Mouse (Mus musculus): ENCODE measurements at regions not wholly inside any gene's neighbourhood (a gene's known extent, or its start where the extent isn't known, plus 50 kb on each side); places are given as distances from the start of the nearest gene placed in this dataset.

GRCm38 (mm10) chr3:133874383-133874782 is 329.4 kb upstream of the Tet2 start:
- DNase-seq (ENCODE audit: low spot score in 2 of 2) = no peak

DNA sequence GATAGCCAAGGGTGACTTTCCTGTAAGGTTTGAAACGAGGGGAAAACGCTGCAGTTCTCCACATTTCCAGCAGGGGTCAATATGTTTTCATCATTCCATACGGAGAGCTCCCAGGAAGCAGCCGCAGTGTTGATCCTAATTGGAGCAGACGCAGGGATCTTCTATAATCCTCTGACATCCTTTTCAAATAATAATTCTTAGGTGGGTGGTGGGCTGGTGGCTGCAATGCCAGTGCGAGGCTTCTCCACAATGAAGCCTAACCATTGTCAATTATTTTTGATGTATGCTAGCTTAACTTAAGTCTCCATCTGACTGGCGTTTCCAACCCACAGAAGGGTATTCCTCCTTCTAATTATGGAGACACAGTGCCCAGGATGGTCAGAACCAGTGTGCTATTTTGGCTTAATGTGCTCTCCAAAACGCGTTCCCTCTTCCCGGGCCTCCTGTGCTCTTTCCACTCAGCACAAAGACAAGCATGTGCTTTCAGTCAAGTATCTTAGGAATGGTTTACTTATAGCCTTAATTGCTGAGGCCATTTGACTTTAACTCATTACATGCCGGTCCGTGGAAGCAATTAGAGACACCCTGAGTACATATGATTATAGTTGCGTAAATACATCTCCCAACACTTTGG is 331.6 kb upstream of the Tet2 start:
- peak; percentile 81 to 92 for DNase-seq (ENCODE audit: low spot score in 2 of 2)

- DNase-seq (ENCODE audit: low spot score in 2 of 2) = peak in 1 of 2 experiments; percentile 16
These were observed 332.4 kb upstream of the Tet2 start for GRCm38 (mm10) chr3:133877310-133877709.

DNA sequence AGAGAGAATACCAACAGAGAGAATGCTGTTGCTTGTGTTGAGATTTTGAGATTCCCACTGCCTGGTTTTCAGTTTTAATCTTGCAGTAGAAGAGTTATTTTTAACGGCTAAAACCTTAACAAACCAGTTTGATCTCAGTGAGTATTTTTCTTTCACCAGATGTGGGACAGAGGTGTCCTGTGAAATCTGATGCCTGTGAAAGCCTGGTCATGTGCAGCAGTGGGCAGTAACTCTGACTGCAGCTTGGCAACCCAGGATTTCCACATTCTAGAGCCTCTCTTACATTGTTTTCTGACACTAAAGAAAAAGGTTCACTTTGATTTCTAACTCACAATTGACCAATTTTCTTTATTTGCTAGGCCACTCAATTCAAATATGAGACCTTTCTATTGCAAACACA is 335.7 kb upstream of the Tet2 start:
- no peak for DNase-seq (ENCODE audit: low spot score in 2 of 2)

DNA sequence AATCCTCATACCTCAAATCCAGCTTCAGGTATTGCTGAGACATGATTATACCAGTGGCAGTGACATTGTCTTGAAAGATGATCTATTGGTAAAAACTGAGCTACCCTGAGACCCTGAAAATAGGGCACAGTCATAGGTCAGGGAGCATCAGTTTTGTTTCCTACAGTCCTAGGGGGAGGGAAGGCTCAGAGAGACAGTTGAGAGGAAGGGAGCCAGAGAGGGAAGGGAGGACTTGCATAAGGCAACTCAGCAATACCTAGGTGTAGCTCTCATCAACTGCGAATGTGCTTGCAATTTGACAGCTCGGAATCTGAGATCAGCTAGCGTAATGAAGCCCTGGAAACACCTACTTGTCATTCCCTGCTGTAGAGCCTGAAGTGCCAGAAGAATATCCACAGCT is 334.4 kb upstream of the Cxxc4 start:
- no peak for DNase-seq (ENCODE audit: low spot score in 2 of 2)

DNA sequence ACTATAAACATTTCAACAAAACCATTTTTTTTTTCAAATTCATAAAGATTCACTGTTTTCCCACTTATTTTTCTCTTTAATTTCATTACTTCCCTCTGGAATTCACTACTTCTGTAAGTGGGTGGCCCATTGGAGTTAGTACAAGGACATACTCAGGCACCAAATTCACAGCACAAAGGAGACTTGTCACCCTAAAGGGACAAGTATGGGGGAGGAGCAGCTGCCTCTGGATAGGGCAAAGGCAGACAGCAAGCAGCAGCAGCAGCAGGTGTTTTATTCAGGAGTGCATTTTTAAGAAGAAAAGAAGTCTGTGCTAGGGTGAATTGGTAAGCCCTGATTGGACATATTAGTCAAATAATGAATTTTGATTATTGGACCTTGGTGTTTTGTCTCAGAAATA is 314.1 kb upstream of the Cxxc4 start:
- DNase-seq (ENCODE audit: low spot score in 2 of 2) = no peak

DNA sequence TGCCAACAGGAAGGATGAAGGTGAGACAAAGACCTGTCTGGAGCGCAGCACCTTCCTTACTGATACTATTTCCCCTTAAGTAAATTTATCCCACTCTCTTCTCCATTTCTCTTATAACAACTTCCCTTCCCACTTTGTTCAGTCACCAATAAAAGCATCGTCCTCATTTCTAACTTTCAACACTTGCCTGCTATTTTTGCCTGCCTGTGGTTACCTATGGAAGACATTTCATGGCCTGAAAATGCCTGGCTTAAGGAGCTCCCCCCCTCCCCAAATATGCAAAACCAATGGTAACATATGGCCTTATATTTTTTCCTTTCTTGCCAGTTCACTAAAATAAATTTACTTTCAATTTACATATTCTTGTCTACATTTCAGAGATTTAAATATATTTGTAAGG is 271.0 kb upstream of the Cxxc4 start:
- peak in 1 of 2 experiments; percentile 15 for DNase-seq (ENCODE audit: low spot score in 2 of 2)

DNA sequence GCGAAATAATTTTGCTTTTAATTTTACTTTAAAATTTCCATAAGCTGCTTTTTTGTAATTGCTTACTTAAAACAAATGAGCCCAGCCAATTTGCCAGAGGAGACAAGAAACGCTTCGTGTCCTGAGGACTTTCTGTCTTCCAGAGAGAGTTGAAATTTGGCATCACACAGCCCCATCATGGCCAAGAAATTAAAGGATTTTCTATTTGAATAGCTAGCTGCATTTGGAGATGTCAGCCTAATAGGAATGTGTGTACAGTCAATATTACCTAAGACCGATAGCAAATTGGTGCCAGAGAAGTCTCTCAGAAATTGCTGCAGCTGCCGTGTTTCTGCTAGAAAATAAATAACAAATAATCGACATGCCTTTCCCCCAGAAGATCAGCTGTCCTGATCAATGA is 268.1 kb upstream of the Cxxc4 start:
- DNase-seq (ENCODE audit: low spot score in 2 of 2) = no peak

DNA sequence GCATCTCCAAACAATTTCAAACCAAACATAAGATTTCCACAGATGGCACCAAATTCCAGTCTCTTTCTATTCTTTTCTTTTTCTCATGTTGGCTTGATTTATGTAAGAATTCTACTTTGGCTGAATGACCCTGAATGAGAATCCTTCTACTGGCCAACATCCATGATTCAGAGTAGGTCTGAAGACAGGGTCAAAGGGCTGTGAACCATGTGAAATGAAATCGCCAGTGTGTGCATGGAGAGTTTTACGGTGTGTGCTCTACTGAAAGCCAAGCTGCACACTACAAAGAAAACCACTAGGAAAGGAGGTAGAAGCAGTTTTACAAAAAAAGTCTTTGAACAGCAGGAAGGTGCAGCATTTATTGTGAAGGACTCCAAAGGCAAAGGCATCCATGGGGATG is 263.5 kb upstream of the Cxxc4 start:
- no peak for DNase-seq (ENCODE audit: low spot score in 2 of 2)

GRCm38 (mm10) chr3:133987681-133988080 is 248.6 kb upstream of the Cxxc4 start:
- no peak for DNase-seq (ENCODE audit: low spot score in 2 of 2)

GRCm38 (mm10) chr3:133993971-133994370 is 242.3 kb upstream of the Cxxc4 start:
- DNase-seq (ENCODE audit: low spot score in 2 of 2) = peak in 1 of 2 experiments; percentile 22

- no peak for DNase-seq (ENCODE audit: low spot score in 2 of 2)
These were observed 236.3 kb upstream of the Cxxc4 start for GRCm38 (mm10) chr3:133999965-134000364.

- DNase-seq (ENCODE audit: low spot score in 2 of 2) = no peak
These were observed 235.7 kb upstream of the Cxxc4 start for GRCm38 (mm10) chr3:134000595-134000994.

- no peak for DNase-seq (ENCODE audit: low spot score in 2 of 2)
These were observed 221.5 kb upstream of the Cxxc4 start for GRCm38 (mm10) chr3:134014805-134015204.

DNA sequence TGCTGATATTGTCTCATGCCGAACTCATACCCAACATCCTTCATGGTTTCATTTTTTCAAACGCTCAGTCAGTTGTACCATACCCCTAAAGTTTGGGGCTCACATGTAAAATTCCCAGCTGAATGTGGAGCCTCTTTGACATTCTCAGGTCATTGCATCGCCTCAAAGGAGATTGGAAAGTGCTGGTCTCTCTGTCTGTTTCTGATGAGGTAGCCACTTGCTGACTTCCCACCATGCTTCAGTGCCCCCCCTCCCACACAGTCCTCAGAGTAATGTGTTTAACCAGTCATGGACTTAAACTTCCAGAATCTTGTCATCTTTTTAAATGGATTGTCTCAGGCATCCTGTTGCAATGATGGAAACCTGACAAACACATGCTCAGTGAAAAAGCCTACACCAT is 220.9 kb upstream of the Cxxc4 start:
- no peak for DNase-seq (ENCODE audit: low spot score in 2 of 2)

GRCm38 (mm10) chr3:134033862-134034261 is 202.4 kb upstream of the Cxxc4 start:
- peak; percentile 27 to 66 for DNase-seq (ENCODE audit: low spot score in 2 of 2)

DNA sequence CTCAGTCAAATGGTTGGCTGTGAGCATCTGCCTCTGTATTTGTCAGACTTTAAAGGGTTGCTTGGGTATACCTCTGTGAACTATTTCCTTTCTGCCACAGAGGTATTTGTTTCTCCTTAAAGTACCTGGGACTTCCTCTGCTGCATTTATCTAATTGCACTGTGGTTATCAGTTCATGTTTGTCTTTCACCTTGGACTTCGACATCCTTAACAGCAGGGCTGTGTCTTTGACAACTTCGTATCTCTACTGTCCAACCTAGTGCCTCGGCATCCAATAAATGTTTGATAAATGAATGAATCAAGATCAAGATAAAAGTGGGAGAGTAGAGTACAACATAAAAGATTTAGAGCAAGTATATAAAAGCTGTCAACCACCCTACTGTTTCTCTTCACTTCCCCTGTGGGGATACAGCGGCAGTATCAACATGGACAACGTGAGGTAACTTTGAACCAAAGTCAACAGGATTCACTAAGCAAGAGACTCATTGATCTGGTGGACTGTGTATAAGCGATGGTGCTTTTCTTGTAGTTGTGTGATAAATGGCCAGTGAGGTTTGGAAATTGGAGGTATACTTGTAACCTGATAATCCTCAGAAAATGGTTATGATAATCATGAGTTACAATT is 199.9 kb upstream of the Cxxc4 start:
- DNase-seq (ENCODE audit: low spot score in 2 of 2) = no peak

GRCm38 (mm10) chr3:134050649-134051048 is 185.6 kb upstream of the Cxxc4 start:
- no peak for DNase-seq (ENCODE audit: low spot score in 2 of 2)

DNA sequence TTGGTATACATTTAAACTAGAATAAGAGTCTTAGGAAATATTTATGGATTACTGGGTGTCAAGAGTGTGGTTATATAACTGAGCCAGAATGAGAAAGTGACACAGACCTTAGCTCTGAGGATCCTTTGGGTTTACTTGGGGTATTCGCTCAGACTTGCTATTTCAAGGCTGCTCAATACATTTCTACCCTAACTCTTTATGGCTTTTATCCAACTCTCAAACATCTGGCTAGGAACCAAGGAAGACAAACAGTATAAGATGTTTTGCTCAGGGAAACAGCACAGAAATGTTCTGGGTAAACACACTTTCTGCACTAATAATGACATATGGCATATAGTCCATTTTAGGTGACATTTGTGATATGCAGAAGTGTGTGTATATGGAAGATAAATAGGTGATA is 153.8 kb upstream of the Cxxc4 start:
- no peak for DNase-seq (ENCODE audit: low spot score in 2 of 2)

- DNase-seq (ENCODE audit: low spot score in 2 of 2) = peak; percentile 5 to 13
These were observed 136.7 kb upstream of the Cxxc4 start for GRCm38 (mm10) chr3:134099471-134100125.

GRCm38 (mm10) chr3:134102151-134102738 is 134.0 kb upstream of the Cxxc4 start:
- no peak for DNase-seq (ENCODE audit: low spot score in 2 of 2)

DNA sequence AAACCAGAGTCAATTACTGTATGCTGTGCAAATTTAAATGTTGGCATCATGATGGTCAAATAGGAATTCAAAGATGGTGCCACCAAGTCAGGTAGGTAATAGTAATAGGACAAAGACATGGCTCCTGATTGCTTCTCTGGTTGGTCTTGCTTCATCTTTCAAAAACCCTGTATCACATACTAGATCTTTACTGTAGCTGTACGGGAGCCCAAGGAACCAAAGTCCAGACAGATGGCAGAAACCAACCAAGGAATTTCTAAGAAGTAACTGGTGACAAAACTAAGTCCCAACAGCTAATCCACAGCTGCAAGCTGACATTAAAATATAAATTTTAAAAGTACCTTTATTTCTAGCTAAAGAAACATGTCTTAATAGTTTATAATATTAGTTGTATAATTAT is 131.7 kb upstream of the Cxxc4 start:
- DNase-seq (ENCODE audit: low spot score in 2 of 2) = no peak

- no peak for DNase-seq (ENCODE audit: low spot score in 2 of 2)
These were observed 131.2 kb upstream of the Cxxc4 start for GRCm38 (mm10) chr3:134105112-134105511.

Data from frontal cortex, postnatal 36 days (tissue).